Mouse (Mus musculus) cerebellum, adult 9-10 months (tissue): ENCODE results near the gene C5ar1.
"Not testable (repeated sequence)": the region's sequence is repeated elsewhere in the genome, so short reads cannot be mapped to it uniquely, and the experiment has no call there.

Experiments
- DNase-seq: peaks from one replicate; pipeline ENCODE4 v3.0.0; 2022

C5ar1 gene

GRCm38 (mm10) chr7:16274922-16275890, 15.9 kb upstream of the C5ar1 start:
- peak; percentile 38 for DNase-seq

DNA sequence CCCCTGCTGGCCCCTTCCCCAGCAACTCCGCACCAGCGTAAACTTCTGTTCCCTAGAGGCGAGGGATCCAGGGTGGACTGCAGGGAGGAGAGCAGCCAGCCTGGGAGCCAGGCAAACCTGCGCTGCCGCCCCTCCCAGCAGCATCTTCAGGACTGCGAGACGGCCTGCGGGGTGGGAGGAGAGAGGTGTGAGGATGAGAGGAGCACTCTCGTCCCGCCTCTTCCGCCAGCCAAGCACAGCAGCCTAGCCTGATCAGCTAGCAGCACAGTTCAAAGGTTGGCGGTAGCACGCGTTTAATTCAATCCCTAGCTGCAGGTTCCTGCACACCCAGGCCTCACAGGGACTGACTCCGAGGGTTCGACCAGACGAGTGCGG, 14.4 kb upstream of the C5ar1 start:
- DNase-seq = peak; percentile 83

DNA sequence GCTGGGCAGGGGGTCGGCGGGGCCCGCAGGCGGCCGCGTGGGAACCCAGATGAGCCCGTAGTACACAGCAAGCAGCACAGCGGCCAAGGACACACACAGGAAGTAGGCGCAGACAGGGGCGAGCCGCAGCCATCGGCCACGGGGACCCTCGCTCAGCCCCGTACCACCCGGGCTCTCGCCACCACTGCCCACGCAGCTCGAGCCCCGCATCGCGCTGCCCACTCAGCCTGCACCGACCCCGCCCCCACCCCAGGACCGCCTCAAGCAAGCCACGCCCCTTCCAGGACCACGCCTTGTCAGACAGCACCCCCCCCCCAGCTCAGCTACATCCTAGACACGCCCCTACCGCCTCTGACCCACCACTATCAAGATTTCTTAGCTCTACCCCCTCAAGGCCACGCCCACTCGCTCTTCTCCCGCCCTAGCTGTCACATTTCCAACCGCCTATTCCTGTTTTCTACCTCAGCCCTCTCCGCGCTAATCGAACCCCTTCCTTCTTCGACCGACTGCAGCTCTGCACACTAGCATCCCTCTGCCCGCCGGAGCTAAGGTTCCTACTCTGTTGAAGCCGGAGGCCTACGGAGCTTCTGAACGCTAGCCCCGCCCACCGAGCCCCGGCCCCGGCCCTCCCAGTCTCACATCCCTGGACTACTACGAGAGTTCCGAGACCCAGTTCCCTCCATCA, 13.9 kb upstream of the C5ar1 start, which contains the start of gene Inafm1:
Gene Inafm1, minus strand, starts transcription at position 537 of the 685 bp plus-strand sequence.
- peak; percentile 90 for DNase-seq

DNA sequence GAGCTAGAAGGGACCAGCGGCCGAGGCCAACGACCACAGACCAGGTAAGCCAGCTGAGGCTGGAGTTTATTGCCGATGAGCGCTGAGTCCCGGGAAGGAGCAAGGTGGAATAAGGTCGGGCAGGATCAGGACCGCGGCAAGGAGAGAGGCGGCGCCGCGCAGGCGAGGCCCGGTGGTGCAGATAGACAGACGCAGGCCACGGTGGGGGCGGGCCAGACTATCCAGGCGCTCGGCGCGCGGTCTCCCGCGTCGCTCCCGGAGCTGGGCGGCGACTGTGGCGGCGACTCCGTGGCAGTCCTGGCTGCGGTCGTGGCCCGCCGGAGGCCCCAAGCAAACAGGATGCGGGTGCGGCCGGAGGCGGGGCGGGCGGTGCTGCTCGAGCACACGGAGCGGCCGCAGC, 13.3 kb upstream of the C5ar1 start:
- DNase-seq = peak; percentile 82

DNA sequence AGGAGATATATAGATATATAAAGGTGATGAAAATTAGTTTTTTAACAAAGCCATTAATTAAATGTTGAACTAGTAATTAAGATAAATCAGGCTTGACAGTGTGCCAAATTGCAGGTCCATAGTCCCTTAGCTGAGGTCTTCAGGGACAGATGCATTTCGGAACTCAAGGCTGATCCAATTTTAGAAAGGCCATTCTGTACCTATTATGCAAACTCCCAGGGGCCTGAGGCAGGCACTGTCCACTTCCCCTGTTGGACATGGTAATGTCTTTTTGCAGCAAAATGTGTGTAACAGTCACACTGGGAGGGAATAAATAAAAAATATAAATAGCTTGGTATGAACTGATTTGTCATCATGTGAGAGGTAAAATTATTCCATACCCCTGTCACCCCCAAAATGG, 11.8 kb upstream of the C5ar1 start:
- DNase-seq = peak; percentile 44

DNA sequence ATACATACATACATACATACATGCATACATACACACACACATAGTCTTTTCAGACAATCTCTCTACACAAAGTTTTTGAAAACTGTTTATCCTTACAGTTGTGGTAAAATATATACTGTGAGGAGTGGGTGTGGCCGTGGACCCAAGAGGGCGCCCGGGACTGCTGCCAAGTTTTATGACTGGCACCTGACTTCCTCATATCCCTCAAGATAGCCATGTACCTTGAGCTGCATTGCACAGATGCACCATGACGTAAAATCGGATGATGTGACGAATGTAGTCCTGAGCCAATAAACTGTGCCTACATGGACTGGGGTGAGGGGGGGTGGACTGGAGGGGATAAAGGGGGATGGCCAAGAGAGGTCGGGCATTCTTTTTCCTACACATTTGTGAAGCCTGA, 7.3 kb upstream of the C5ar1 start:
- DNase-seq = not testable (repeated sequence)

DNA sequence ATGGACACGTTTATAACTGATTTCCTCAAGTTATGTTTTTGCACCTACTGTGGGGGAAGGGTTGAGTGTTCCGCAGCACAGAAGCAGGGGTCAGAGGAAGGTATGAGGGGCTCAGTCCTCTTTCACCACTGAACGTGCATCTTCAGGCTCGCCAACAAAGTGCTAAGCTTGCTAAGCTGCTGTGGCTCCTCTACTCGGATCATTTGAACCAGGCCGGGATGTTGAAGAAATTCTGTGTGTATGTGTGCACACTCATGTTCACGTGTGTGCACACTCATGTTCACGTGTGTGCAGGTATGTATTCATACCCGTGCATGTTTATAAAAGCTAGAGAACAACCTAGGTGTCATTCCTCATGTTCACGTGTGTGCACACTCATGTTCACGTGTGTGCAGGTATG, 6.5 kb upstream of the C5ar1 start:
- no peak for DNase-seq

GRCm38 (mm10) chr7:16263843-16264242, 4.5 kb upstream of the C5ar1 start:
- no peak for DNase-seq

DNA sequence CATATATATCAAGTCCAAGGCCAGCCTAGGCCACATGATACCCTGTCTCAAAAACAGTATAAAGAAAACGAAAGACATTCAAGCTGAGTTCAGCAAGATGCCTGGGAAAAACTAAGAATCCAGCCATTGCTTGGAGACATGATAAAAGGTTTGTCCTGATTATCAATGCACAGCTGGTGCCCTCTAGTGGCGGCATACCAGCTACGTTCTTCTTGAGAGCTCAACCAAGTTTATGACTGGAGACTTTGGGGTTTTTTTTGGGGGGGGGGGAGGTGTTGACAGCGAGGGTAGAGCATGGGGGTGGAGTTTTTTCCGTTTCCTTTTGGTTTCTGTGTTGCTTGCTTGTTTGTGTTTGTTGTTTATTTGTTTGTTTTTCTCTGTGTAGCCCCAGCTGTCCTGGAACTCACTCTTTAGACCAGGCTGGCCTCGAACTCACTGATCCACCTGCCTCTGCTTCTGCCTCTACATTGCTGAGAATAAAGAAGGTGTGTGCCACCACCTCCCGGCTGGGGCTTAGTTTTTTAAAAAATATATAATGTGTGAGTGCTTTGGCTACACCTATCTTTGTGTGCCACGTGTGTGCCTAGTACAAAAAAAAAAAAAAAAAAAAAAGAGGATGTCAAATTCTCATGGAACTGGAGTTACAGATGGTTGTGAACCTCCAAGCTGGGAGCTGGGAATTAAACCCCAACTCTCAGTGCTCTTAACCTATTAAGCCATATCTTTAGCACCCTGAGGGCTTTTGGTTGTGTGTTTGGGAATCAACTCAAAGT, 3.9 kb upstream of the C5ar1 start:
- peak; percentile 86 for DNase-seq

- DNase-seq = no peak
Measured at GRCm38 (mm10) chr7:16261097-16261496, 1.8 kb upstream of the C5ar1 start.

DNA sequence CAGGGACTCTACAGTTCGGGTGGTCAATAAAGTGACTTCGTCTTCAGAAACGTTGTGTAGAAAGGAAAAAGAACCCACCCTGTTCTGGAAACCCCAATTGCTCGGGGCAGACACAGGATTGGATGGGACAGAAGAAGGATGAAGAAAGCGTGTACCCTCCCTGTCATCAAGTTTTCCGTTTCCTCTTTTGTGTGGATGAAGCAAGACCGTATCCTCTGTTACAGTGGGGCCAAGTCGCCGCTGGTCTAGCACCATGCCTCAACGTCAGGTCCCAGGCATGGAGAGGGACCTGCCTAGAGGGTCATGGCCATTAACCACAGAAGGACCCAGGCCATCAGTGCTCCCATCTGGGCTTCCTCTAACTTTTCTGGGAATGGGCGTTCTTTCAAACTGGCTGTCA, 1.5 kb downstream of the C5ar1 start:
- DNase-seq = no peak

DNA sequence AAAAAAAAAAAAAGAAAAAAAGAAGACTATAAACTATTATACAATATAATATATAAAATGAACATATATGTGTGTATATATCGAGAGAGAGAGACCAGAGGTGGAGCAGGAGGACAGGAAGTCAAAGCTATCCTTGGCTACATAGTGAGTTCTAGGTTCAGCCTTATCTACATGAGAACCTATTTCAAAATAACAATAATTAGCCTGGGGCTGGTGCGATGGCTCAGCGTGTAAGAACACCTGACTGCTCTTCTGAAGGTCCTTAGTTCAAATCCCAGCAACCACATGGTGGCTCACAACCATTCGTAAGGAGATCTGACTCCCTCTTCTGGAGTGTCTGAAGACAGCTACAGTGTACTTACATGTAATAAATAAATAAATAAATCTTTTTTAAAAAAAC, 3.4 kb downstream of the C5ar1 start:
- DNase-seq = not testable (repeated sequence)

- no peak for DNase-seq
Measured at GRCm38 (mm10) chr7:16254195-16254594, 5.1 kb downstream of the C5ar1 start.

DNA sequence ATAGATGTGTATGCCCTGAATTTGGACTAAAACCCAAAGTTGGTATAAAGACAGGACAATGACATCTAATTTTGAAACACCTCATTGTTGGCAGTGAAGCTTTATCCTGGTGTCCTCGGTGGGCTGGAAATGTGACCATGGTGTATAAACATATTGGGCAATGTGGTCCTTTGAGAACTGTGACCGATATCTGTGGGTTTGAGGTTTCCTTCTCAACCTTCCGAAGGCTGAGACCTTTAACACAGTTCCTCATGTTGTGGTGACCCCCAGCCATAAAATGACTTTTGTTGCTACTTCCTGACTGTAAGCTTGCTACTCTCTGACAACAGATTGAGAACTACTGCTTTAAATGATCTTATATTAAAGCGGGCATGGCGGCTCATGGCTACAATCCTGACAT, 8.7 kb downstream of the C5ar1 start:
- no peak for DNase-seq

GRCm38 (mm10) chr7:16245958-16246357, 13.4 kb downstream of the C5ar1 start:
- no peak for DNase-seq

DNA sequence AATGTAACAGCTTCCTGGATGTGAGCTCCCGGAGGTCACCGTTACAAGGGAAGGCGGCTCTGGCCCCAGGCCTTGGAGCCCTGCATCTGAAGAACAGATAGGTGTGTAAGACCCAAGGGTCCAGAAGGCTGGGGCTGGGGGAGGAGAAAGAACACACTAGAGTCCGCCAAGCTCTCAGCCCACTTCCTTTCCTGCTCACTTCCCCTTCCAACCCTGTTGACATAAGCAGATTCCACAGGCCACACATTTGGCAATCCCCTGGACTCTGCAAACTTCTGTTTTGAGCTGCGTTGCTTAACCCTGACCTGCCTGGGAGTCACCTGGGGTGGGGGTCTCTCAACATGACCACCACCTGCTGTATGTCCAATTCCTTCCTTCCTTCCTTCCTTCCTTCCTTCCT, 15.3 kb downstream of the C5ar1 start, which contains the start of gene C5ar2:
Gene C5ar2, minus strand, starts transcription at position 88 of the 400 bp plus-strand sequence.
- no peak for DNase-seq

GRCm38 (mm10) chr7:16242198-16242597, 17.1 kb downstream of the C5ar1 start:
- no peak for DNase-seq

DNA sequence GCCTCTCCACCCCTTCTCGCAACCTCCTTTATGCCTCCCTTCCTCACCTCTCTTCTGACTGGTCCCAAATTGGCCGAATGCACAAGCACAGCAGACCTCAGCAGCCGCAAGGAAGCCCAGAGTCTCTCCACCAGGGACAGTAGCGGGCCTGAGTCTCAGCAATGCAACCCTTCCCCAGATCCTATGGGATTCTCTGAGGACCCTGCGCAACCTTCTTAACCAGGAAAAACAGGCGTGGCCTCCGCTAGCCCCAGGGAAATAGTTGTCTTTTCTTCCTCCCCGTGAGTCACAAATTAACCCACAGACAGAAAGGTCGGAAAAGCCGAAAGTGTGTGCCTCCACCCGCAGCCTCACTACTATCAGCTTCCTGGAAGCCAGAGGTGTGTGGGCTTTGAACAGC, 17.6 kb downstream of the C5ar1 start:
- no peak for DNase-seq

GRCm38 (mm10) chr7:16240978-16241303, 18.4 kb downstream of the C5ar1 start:
- DNase-seq = no peak

DNA sequence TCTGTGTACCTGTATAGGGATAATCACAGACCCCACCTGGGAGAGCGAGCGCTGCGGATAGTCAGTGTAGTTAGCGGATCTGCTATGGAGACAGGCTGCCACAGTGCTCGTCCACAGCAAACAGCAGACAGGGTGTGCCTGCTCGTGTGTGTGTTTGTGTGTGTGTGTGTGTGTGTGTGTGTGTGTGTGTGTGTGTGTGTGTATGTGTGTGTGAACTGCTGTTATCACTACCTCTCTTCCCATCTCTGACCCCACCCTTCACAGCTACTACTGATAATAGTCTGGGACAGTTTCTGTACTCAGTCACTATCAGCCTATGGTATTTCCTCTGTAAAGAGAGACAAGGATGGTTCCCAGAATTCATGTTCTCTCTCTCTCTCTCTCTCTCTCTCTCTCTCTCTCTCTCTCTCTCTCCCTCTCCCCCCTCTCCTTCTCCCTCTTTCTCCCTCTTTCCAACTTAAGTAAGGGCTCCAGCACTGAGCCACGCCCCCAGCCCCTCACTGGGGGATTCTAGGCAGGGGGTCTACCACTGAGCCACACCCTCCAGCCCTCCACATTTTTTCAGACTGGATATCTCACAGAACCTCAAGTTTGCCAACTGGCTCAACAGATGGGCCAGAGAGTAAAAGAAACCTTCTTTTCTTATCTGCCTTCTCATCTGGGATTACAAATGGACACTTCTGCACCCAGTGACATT, 18.9 kb downstream of the C5ar1 start:
- DNase-seq = no peak

DNA sequence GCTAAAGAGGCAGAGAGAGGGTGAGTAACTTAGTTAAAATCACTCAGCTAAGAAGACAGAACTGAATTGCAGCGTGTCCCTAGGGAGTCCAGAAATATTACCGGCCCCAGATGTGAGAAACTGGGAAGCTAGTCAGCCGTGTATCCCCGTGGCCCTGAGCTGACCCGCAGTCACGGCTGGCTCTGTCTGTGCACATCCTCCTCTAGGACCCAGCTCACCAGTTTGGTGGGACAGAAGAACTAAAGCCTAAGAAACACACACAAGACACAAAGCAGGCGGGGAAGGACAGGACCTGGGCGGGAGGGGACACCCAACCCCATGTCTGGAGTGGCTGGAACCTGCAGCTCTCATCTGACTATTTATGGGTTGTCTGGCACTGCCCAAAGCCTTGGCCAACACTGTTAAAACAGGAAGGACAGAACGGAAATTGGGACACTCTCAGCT, 19.8 kb downstream of the C5ar1 start:
- peak; percentile 80 for DNase-seq

DNA sequence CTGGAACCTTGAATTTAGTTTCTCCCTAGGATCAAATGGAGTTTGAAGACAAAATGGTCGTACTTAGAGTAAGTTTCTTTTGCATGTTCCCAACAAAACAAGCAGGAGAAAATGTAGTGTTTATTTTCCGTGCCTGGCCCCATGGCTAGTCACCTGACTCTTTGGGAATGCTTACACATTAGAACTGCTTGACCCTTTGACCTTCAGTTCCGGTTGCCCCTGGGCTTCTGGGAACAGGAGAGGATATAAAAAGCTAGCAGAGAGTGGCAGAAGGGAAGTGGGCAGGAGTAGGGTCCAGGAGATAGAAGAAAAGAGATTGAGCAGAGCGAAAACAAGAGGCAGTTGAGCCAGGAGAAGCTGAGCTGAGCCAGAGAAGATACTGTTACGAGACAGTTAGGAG, 29.5 kb downstream of the C5ar1 start:
- no peak for DNase-seq
